Mouse (Mus musculus): ENCODE measurements at regions not wholly inside any gene's neighbourhood (a gene's known extent, or its start where the extent isn't known, plus 50 kb on each side); places are given as distances from the start of the nearest gene placed in this dataset.

DNA sequence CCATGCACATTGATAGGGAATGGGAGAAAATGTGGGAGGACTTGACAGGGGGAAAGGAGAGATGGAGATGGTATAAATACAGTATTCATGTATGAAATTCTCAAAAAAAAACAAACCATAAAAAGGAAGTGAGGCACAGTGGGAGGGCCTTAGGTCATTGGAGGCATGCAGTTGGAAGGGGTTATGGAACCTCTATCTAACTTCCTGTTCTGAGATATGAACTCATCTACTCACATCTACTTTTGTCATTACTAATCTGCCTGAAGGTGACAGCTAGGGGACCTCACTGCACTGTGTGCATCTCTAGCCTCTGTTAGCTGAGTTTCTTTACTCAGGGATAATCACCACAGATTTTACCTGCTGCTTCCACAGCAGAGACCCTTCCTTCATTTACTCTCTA lies 366.3 kb upstream of the Prickle1 start:
- DNase-seq, result no peak

DNA sequence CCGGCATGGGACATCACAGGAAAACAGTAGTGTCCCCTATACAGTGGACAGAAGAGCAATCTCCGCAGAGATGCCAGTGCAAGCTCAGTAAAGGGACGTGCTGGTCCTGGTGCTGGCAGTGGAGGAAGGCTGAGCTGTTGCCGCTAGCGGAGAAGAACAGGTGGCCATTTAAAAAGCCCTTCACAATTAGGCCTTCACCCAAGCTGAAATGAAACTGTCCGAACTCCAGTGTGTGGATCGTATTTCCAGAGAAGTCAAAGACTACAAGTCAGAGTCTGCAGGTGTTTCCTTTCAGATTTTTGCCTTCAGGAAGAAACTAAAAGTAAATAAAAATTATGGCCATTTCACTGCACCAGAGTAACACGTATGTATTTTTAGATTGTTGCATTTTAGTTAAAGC lies 364.2 kb upstream of the Prickle1 start:
- no peak for DNase-seq

DNA sequence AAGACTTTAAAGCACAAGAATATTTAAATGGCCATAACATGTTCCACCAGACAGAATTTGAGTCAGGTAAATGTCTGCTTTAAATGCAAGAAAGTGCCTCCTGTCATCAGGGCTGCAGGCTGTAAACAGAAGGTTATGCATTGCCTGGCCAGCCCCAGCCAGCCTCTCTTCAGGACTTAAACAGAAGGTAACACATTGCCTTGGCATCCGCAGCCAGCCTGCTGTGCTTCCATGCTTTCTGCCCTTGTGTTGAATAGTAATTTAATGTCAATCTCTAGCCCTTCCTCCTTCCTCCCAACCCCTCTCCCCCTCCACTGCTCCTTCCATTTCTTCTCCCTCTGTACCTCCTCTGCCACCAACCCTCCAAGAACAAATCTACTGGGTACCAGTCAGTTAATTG lies 362.4 kb upstream of the Prickle1 start:
- no peak for DNase-seq

DNA sequence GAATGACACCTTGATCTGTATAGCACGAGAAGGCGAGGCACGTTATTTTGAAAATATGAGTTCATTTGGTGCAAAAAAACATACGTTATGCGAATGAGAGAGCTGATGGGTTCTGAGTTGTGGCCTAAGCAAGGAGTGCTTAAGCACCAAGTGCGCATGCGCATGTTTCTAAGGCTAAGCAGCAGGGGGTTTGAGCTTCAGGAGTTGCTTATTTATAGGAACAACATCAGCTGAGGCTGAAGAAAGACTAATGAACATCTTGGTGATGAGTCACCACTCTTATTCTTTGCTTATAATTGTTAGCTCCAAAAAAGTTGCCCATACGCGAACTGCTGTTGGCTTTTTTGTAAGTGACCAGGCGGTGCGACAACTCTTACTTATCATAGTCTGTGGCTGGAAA lies 361.1 kb upstream of the Prickle1 start:
- DNase-seq, result peak; percentile 15

DNA sequence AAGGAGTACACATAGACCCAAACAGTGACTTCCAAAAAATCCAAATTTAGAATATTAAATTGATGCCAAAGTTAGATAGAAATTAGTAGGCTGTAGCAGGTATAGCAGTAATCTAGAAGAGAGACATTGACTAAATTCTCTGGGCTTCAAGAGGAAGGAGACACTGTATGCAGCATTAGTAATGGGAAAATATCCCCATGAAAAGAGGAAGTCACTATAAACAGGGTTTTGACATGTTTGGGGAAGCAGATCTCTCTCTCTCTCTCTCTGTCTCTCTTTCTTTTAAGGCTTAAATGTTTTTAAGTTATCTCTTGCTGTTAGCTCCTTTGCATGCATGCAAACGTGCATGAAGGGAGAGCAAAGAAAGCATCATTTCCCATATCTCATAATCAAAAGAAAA lies 357.9 kb upstream of the Prickle1 start:
- DNase-seq, result no peak

DNA sequence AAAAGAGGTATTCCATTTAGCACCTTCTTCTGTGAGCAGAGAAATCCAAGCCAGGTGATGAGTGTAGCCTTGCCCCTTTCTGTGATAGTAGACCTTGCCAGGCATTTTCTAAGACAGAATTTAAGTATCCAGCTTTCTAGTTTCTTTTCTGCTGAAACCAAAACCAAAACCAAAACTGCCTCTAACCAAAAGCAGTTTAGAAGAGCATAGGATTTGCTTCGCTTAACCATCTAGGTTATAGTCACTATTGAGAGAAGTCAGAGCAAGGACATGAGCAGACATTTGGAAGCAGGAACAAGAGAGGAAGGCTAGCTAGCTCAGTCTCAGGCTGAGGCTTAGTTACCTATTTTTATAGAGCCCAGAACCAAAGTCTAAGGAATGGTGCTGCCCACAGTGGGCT lies 354.8 kb upstream of the Prickle1 start:
- no peak for DNase-seq

DNA sequence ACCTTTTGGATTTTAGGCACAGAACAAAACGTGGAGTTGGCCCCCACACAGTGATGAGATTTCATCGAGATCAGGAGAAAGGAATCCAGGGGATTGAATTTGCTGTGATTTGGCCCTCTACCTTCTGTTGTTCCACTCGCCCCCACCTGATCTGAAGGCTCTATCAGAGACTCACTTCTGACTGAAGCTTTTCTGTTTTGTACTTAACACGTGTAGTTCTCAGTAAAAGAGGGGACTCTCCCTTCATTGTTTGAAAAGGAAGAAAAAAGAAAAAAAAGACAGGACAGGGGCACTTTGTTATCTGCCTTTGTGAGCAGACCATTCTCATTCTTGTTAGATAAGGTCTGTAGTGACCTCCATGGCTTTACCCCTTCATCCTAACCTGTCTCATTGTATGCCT lies 353.2 kb upstream of the Prickle1 start:
- DNase-seq, result no peak

DNA sequence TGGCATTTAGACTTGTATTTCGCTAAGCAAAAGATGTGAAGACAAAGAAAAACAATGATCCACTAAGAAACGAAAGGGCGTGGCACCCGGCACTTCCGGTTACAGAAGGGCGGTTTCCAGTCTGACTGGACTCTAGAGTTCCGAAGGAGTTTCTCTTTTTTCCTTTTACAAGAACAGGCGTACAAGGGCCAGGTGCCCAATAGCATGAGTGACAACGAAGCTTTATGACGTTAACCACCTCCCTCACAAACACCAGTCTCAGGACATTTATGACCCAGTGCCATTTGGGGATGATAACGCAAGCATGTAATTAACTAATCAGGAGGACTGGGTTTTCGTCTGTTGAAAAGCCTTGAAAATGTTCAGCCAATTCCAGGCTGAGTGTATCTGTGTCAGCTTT lies 347.9 kb upstream of the Prickle1 start:
- no peak for DNase-seq

DNA sequence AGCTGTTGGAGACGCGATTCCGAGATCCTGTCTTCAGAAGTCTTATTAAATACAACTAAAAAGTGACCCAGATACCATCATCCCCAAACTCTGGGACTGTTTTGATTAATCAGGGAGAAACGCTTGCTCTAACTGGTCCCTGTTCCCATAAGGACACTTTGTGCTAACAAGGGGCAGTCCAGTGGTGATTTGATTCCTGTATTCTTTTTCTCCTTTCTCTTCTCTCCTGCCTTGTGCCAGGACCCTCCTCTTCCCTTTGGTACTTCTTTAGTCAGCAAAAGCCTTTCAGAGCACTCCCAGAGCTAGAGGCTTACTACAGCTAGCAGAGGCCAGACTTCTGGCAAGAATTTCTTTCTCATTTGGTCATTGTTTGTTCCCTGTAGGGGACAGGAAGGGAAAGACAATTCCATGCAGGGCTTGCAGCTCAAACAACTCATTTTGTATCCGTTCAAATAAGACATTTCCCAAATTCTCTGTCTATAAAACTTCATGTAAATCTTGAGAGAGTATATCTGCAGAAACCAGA lies 337.3 kb upstream of the Prickle1 start:
- no peak for DNase-seq

DNA sequence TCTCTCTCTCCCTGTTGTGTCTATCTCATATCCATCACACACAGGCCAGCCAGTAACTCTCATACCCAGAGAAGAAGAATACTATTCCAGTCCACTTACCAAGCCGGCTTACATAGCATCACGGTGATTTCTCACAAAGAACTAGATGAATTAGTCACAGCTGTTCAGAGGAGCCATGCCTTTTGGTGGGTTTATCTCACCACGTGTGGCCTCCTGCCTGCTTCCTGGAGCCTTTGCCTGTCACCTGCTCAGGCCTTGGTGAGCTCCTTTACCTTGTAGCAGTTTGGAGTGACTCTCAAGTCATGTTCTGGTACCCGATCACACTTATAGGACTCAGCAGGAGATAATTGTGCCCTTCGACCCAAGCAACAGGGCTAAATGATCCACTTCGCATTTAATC lies 331.2 kb upstream of the Prickle1 start:
- DNase-seq, result no peak

DNA sequence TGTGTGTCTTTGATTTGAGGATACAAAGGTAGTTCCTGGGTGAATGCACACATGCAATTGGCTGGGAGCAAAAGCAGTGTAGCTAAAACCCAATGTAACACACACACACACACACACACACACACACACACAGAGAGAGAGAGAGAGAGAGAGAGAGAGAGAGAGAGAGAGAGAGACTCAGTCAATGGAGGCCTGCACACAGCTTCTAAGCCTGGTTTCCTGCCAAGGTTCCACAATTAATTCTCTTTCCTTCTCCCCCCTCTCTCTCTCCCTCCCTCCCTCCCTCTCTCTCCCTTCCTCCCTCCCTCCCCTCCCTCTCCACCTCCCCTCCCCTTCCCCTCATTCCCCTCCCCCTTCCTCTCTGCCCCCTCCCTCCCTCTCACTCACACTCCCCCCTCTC lies 330.6 kb upstream of the Prickle1 start:
- DNase-seq, result no peak

DNA sequence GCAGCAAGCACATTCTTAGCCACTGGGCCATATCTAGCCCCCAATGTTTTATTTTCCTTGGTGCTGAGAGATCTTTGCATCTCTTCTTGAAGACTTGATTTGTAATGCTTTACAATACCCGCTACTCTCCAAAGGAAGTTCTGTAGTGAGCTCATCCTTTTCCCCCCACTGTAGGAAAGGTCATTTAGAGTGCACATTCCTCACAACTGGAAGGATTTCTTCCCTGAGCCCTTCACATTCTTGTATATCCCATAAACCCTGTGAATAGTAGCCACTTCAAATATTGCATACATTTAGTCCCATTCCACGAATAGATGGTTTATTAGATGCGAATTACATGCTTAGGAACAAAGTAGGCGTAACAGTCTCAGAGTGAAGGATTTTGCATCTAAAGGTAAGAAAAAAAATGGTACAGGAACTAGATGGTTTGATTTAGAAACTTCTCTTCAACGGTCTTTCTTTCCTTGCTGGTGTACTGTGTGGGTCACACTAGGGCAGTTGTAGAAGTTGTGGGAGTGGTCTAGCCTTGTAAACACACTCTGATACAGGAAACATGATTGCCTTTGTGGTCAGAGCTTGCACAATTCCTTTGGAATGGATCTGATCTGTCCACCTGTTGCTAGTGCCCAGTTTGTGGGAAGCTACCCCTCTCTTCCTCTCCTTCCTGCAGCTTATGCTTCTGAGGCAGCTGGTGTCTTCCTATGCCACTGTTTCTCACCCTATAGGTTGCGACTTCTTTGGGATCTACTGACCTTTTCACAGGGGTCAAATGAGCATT lies 326.0 kb upstream of the Prickle1 start:
- no peak for DNase-seq

DNA sequence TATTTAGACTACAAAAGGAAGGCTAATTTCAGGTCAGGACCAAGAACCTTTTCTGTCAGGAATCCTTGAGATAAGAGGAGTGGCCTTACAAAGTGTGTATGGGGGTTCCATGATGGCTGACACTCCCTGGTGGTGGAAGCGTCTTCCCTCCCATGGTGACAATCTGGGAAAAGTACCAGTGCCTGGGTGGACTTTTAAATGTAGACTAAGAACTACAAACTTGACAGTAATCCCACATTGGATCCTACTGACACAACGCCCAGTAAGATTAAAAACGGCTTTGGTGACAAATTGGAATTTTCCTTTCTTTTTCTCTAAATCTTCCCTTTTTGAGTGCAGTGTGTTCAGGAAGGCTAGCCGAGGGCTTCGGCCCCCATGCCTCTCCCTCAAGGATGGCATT lies 325.3 kb upstream of the Prickle1 start:
- DNase-seq, result no peak

DNA sequence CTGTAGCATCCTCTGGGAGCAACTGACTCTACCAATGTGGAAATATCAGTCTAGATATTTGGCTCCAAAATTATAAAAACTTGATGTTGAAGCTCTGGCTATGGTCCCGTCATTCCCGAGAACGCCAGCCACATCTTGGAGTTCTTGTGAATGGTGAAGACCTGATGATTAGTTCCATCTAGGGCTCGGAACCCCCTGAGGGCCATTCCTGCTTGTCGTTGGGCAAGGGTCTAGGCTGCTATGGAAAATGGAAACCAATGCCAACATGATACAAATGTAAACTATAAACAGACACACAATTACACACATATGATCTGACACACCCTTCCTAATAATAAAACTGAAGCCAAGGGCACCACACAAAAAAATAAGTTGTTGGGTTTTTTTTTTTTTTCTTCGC lies 323.9 kb upstream of the Prickle1 start:
- DNase-seq, result no peak

DNA sequence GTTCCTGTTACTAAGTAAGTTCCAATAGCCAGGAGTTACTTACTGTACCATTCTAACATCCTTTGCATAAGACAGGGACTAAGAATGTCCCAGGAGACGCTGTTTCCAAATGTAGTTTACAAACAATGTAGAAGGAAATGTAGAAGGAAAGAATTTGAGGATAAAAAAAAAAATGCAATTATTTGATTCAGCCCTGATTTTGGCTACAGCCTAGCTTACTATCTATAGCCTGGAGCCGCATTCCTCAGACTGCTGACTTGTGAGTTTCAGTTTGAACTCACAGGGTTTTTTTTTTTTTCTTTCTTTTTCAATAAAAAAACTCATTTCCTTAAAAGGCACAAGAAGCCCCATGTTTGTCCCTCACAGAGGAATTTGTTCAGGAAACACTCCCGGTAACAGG lies 321.2 kb upstream of the Prickle1 start:
- no peak for DNase-seq

DNA sequence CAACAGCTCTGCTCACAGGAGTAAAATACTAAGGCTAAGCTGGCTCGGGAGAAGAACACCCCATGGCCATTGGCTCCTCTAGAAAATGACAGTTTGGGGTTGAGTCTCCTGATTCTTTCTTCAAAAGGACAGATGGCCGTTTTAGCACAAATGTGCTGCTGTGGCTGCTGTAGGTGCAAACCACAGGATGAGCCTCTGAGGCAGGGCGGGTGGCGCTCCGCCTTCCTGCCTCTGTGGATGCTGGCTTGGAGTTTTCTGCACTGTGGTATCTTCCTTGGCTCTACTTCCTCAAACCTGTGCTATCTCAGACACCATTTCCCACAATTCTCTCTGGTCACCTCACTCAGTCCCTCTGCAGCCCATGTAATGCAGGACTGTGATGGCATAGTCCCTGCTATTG lies 317.8 kb upstream of the Prickle1 start:
- no peak for DNase-seq

DNA sequence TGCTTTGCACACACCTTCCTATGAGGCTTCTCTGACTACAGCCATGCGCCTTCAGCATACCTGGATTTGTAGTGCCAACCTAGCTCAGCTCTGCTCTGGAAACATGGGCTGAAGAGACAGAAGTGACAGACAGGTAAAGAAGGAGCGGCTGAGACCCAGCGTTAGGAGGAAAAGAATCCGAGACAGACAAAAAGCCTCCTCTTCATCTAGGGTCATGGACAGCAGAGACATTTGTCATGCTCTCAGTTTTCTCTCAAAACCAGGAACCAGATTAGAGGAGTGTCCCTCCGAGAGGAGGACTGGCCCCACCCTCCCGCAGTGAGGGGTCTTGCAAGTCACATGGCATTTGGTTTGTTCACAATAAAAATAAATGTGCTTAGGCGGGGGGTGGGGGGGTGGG lies 317.4 kb upstream of the Prickle1 start:
- DNase-seq, result no peak

DNA sequence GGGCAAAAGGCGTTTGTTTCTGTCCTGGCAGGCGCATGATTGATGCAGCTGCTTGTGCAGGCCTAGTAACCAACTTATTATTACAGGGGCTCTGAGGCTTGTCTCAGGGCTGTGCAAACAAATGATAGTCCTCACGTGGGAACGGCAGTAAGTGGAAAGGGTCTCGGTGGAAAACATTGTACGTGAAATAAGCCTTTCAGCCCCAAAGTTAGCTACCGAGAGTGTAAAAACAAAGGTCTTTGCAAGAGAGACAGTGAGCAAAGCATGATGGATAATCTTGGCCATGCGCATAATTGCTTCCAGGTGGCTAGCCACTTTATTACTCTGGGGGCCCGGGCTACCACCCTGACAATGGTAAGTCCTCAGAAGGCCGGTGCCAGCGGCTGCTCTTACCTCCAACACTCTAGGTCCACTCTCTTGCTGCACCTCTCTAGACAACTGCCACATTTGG lies 315.3 kb upstream of the Prickle1 start:
- no peak for DNase-seq

DNA sequence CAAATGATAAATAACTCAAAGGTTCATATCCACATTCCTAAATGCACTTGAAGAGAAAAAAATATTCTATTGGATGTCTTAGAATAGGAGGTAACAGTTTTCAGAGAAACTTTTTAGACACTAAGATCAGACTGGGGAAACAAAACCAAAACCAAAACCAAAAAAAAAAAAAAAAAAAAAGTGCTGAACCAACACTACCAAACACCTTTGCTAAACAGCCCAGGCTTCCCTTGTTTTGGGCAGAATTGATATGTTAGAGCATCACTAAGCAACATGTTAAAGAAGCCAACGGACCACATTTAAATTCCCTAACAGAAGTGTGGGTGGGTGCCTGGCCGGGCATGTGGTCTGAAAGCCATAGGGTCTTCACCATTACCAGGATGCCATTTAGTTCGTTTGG lies 314.5 kb upstream of the Prickle1 start:
- no peak for DNase-seq

DNA sequence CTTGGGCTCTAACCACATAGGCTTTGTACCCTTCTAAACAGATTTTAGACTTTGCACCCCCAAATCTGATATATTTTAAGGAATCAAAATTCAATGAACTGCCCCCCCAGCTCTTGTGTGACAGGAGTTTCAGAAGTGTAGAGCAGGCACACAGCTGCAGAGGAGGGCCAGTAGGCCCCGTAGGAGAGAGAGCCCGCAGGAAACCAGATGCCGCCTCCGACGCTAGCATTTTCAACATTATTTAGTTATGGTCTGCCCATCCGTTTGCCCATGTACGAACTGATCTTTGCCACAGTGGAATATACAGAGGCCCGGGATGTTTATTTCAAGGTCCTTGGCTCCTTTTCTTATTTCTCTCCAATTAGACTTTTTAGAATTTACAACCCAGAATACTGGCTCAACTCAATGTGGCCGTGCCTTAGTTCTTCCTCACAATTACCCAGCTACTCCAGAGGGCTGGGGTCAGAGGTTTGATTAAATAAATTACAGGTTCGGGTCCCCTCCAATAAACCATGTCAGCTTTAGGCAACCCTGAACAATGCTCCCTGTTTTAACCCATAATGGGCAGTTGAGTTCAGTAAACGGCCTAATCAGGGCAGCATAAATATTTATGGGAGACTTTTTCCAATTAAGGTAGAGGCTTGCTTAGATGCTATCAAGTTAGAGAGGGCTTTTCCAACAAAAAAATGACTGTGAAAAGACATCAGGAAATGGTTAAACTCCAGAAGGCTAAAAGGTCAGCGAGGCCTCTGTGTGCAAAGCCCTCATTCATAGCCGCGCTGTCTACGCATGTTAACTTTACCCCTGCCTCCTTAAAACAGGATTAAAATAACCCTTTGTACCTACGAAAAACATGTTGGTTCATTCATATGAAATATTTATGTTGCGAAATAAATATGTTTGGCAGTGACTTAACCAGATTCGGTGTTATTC lies 308.2 kb upstream of the Prickle1 start:
- no peak for DNase-seq

DNA sequence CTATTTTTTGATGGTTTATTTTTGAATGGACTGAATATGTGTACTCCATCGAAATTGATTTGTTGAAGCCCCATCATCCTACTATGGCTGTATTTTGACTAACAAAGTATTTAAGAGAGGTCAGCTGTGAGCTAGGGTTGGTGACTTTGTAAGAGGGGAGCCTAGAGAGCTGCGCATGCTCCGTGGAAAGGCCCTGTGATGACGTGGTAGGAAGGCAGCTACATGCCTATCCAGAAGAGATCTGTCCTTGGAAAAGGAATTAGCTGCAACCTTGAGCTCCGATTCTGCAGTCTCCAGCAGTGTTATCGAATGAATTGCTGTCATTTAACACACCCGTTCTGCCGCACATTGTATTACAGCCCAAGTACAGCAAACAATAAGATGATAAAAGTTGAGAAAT lies 287.1 kb upstream of the Prickle1 start:
- no peak for DNase-seq

DNA sequence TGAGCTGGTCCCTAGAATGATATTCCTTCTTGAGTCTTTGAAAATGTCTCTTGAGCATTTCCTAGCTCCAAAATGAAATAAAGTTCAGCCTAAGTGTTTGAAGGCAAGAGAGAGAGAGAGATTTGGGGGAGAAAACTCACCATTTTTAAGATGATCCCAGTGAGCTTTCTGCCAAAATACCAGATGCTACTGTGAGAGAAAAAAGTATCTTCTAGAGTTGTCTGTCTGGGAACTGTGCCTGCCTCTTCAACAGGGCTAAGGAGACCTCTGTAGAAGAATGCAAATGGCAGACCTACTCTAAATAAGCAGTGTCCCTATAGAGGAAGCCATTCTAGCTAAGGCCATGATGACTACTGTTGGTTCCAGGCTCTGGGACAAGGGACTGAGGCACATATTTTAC lies 285.6 kb upstream of the Prickle1 start:
- no peak for DNase-seq

DNA sequence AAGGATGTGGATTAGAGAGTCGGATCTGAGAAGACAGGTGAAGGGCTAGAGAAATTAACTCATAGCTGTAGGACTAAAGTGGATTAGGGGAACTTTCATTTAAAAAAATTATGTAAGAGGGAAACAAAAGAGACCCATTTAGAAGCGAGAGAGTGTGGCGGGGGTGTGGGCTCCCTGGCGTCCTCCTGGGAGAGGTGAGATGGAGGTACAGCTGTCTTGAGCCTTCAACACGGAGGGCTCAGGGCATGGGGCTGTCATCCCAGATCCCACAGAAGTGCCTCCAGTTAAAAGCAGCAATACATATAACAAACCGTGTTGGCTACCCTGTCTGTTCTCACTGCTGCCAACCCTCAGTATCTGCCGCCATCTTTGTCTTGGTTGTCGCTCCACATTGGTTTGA lies 284.6 kb upstream of the Prickle1 start:
- no peak for DNase-seq

DNA sequence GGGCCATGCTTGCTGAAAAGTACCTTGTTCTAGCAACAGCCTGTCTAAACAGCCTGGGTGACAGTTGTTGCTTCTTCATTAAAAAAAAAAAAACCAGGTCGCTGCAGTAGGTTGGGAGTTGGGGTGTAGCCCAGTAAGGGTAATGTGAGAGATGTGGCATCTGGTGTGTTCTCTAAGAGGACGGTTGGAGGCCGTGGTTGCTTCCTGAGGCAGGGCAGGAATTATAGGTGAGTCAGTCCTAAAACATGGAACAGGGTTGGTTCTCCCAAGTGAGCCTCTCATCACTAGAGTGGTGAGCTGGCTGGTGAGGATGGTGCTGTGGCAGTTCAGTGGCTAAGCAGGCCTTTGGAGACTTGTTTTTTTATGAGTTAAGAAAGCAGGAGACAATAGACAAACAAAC lies 283.3 kb upstream of the Prickle1 start:
- no peak for DNase-seq
